Mouse (Mus musculus) ES-Bruce4 (cell line): ENCODE data around the gene Ptpn1.

Source experiments
- CTCF ChIP-seq: IDR thresholded peaks from one replicate; pipeline ENCODE4 v1.8.1; 2011; ENCODE audit warnings: low read depth, low read length
- EP300 ChIP-seq: IDR thresholded peaks from 2 replicates; pipeline ENCODE4 v1.6.1; 2011; ENCODE audit warnings: low read depth, low read length; ENCODE audit not compliant: insufficient read depth
- POLR2A ChIP-seq: IDR thresholded peaks from one replicate; pipeline ENCODE4 v1.8.1; 2011; ENCODE audit warnings: low read length; ENCODE audit not compliant: insufficient read depth

GRCm38 (mm10) chr2:167950681-167951080 lies 18.8 kb downstream of the Ptpn1 start:
- TF ChIP-seq EP300 (no peak), CTCF (no peak), POLR2A (no peak)
